Mouse (Mus musculus): ENCODE data around the gene Trmt61a. TPM values are rescaled to one million over a fixed set of nuclear protein-coding genes. Genes with fewer than 3 reads are reported as not detected.

The Trmt61a gene
- total RNA-seq, 2 experiments from 2014 or later = 3.1 to 3.8 TPM

DNA sequence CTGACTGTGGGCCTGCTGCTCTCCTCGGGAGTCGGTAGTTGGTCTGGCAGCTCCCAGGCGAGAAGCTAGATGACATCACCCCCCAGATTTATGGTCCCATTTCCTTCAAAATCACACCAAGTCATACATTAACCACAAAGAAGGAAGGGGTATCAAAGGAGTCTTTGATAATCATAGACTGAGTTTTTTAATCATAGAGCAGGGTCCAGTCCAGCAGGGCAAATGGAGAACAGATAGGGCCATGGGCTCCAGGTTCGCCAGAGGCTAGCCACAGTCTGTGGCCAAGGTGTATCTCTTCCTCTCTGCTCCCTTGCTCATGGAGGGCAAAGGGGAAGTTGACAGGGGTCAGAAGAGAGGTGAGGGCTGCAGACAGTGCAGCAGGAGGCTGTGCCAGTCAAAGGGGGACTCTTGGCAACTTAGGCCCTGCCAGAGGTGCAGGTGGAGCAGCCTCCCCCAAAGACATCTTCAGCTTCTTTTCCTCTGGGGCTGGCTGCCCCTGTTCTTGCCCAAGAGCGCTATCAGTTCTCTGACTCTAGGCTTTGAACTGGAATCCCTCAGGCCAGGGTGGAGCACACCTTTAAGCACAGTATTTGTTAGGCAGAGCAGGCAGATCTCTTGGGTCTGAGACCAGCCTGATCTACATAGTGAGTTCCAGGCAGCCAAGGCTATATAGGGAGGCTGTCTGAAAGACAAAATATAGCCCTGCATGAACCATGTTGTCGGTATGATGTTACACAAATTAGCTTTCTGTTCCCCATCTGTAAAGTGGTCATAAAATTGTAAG is 1.9 kb upstream of the Trmt61a start:
- DNase-seq = no peak
- Histone ChIP-seq H3K27ac (peak overlapping the region; percentile 95; the same call in 1 of the 2 replicates), H3K4me3 (no peak overlapping the region)
- intact Hi-C loops (cut with DNase I) = loop anchor here (5.0 kb wide), 1 partner anchor 36 kb away; the partner anchor contains the start of genes Apopt1 and Bag5
- no peak for TF ChIP-seq CTCF (IDR thresholded peaks at IDR 0.05)

DNA sequence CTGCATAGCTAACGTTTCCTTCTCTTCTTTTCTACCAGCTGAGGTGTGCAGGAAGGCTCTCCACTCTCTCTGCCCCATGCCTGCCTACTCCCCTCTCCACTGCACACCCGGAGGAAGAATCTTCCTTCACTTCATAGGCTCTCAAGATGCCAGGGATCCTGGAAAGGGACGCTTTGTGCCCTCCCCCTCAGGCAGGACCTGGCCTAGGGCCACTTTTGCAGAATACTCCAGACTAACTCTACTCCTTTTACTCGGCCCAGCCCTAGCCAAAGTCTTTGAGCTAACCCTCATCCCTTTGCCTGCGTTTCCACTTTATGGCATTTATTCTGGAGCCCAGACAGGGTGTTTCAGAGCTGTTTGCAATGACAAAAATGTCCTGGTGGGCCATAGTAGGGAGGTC is 484 bp upstream of the Trmt61a start:
- H3K4me3 ChIP-seq = peak overlapping the region; percentile 80
- peak; percentile 62 for DNase-seq
- intact Hi-C loops (cut with DNase I) = loop anchor here (5.0 kb wide), 1 partner anchor 35 kb away; the partner anchor contains the start of genes Apopt1 and Bag5
- no peak for TF ChIP-seq CTCF (IDR thresholded peaks at IDR 0.05)
- peak overlapping the region; percentile 95 for H3K27ac ChIP-seq

DNA sequence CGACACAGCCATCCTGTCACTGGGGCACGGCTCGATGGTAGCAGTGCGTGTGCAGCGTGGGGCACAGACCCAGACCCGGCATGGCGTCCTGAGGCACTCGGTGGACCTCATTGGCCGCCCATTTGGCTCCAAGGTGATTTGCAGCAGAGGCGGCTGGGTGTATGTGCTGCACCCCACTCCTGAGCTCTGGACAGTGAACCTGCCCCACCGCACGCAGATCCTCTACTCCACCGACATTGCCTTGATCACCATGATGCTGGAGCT is 697 bp downstream of the Trmt61a start:
- no peak for DNase-seq
- Histone ChIP-seq H3K27ac (peak overlapping the region; percentile 95), H3K4me3 (peak overlapping the region; percentile 80)
- TF ChIP-seq CTCF (IDR thresholded peaks at IDR 0.05) = no peak
- intact Hi-C loops (cut with DNase I) = loop anchor here (5.0 kb wide), 1 partner anchor 34 kb away; the partner anchor contains the start of genes Apopt1 and Bag5

GRCm38 (mm10) chr12:111678997-111679396 is 1.1 kb downstream of the Trmt61a start:
- no peak for DNase-seq
- no peak for TF ChIP-seq CTCF (IDR thresholded peaks at IDR 0.05)
- Histone ChIP-seq H3K27ac (peak overlapping the region; percentile 95; the same call in 1 of the 2 replicates), H3K4me3 (peak overlapping the region; percentile 80)
- intact Hi-C loops (cut with DNase I) = loop anchor here (5.0 kb wide), 1 partner anchor 33 kb away; the partner anchor contains the start of genes Apopt1 and Bag5

DNA sequence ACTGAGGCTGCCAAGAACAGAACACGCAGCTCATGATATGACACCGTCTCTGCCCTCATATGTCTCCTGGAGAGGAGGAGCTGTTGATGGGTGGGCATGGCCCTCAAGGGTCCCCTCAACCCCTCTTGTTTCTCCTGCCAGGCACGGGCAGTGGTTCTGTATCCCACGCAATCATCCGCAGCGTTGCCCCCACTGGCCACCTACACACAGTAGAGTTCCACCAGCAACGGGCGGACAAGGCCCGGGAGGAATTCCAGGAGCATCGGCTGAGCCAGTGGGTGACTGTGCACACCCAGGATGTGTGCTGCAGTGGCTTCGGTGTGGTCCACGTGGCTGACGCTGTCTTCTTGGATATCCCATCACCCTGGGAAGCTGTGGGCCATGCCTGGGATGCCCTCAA is 2.8 kb downstream of the Trmt61a start:
- intact Hi-C loops (cut with DNase I) = no loop called here
- TF ChIP-seq CTCF (IDR thresholded peaks at IDR 0.05) = no peak
- H3K4me3 ChIP-seq = no peak overlapping the region
- DNase-seq = no peak
- H3K27ac ChIP-seq = peak overlapping the region; percentile 72

GRCm38 (mm10) chr12:111681305-111681704 is 3.4 kb downstream of the Trmt61a start:
- intact Hi-C loops (cut with DNase I) = no loop called here
- TF ChIP-seq CTCF (IDR thresholded peaks at IDR 0.05) = no peak

GRCm38 (mm10) chr12:111682003-111682402 is 4.1 kb downstream of the Trmt61a start:
- intact Hi-C loops (cut with DNase I) = no loop called here
- Histone ChIP-seq H3K4me3 (no peak overlapping the region), H3K27ac (peak overlapping the region; percentile 72)
- TF ChIP-seq CTCF (IDR thresholded peaks at IDR 0.05) = no peak
- no peak for DNase-seq

More at GRCm38 (mm10) chr12:111681305-111681704, 3.4 kb downstream of the Trmt61a start:
- peak overlapping the region; percentile 72 for H3K27ac ChIP-seq
- DNase-seq = no peak
- no peak overlapping the region for H3K4me3 ChIP-seq

GRCm38 (mm10) chr12:111682806-111683205 is 4.9 kb downstream of the Trmt61a start:
- Histone ChIP-seq H3K4me3 (no peak overlapping the region), H3K27ac (peak overlapping the region; percentile 72)
- no peak for TF ChIP-seq CTCF (IDR thresholded peaks at IDR 0.05)

DNA sequence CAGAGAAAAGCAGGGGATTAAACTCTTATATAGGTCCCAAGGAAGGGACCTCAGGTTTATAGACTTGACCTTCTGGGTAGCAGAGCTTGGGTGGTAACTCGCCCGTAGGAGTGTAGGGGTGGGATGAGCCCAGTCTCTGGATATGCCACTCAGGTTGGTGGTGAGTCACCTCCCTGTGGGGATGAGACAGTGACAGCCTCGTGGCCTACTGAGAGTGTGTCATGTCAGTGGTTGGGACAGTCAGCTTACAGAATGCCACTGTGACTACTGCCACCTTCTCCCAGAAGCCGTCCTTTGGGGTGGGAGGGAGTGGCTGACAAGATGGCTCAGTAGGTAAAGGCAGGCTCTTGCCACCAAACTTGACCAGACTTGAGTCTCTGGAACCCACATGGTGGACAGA is 8.5 kb downstream of the Trmt61a start:
- Histone ChIP-seq H3K4me3 (no peak overlapping the region), H3K27ac (peak overlapping the region; percentile 86)
- no peak for TF ChIP-seq CTCF (IDR thresholded peaks at IDR 0.05)
- intact Hi-C loops (cut with DNase I) = no loop called here
- no peak for DNase-seq

More at GRCm38 (mm10) chr12:111682806-111683205, 4.9 kb downstream of the Trmt61a start:
- intact Hi-C loops (cut with DNase I) = no loop called here
- no peak for DNase-seq

GRCm38 (mm10) chr12:111687350-111688068 is 9.6 kb downstream of the Trmt61a start:
- TF ChIP-seq CTCF (IDR thresholded peaks at IDR 0.05) = no peak
- peak; percentile 91 for DNase-seq
- Histone ChIP-seq H3K27ac (peak overlapping the region; percentile 86), H3K4me3 (peak overlapping the region; percentile 53)
- intact Hi-C loops (cut with DNase I) = no loop called here

GRCm38 (mm10) chr12:111688069-111688428 is 10.1 kb downstream of the Trmt61a start:
- peak overlapping the region; percentile 86 for H3K27ac ChIP-seq
- peak overlapping the region; percentile 53 for H3K4me3 ChIP-seq
- TF ChIP-seq CTCF (IDR thresholded peaks at IDR 0.05) = no peak
- DNase-seq = no peak
- intact Hi-C loops (cut with DNase I) = no loop called here

DNA sequence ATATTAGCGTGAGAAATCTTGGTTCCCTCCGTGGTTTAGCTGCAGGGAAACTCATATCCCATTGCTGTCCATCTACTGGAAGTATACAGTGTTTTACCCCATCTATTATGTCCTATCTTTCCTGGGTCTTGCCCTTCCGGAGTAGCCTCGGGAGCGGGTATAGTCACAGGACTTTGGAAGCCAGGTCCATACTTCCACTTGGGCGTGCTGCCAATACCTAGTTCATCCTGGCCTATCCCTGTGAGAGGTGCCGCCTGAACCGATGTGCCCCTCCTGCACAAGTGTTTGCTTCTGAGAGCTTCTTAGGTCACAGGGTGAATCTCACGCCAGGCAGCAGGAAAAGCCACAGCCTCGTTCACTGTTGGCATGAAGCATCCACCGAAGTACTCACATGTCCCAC is 11.5 kb downstream of the Trmt61a start:
- intact Hi-C loops (cut with DNase I) = no loop called here
- peak overlapping the region; percentile 10; the same call in 1 of the 2 replicates for H3K27ac ChIP-seq
- no peak for DNase-seq
- no peak overlapping the region for H3K4me3 ChIP-seq
- no peak for TF ChIP-seq CTCF (IDR thresholded peaks at IDR 0.05)

GRCm38 (mm10) chr12:111691346-111691872 is 13.5 kb downstream of the Trmt61a start:
- no peak for TF ChIP-seq CTCF (IDR thresholded peaks at IDR 0.05)
- Histone ChIP-seq H3K4me3 (no peak overlapping the region), H3K27ac (peak overlapping the region; percentile 67)
- DNase-seq = no peak
- intact Hi-C loops (cut with DNase I) = no loop called here
